Mouse (Mus musculus) cortical plate, adult 2 months (tissue): ENCODE results near the gene Atf4. TPM values are rescaled to one million over a fixed set of nuclear protein-coding genes. Genes with fewer than 3 reads are reported as not detected.

Source experiments
- H3K27ac ChIP-seq: fragments of 200-500 bp; 2 replicates; pipeline ENCODE4 v1.5.1; 2012; ENCODE audit warnings: low read length, control low read depth, inconsistent platforms; ENCODE audit not compliant: insufficient read depth
- H3K4me1 ChIP-seq: fragments of 200-500 bp; 2 replicates; pipeline ENCODE4 v1.6.1; 2011; ENCODE audit warnings: low read length; ENCODE audit not compliant: control insufficient read depth, insufficient read depth
- H3K4me3 ChIP-seq: fragments of 200-500 bp; 2 replicates; pipeline ENCODE4 v1.5.1; 2011; ENCODE audit warnings: mild to moderate bottlenecking, low read length, control low read depth; ENCODE audit not compliant: insufficient read depth
- CTCF ChIP-seq: fragments of 200-500 bp; IDR thresholded peaks from 2 replicates; pipeline ENCODE4 v1.5.1; 2011; ENCODE audit warnings: mild to moderate bottlenecking, control low read depth, low read length; ENCODE audit not compliant: insufficient read depth; ENCODE audit errors: extremely low read depth
- POLR2A ChIP-seq: fragments of 200-500 bp; IDR thresholded peaks from 2 replicates; pipeline ENCODE4 v1.6.1; 2011; ENCODE audit warnings: mild to moderate bottlenecking, low read length, control low read depth; ENCODE audit not compliant: insufficient read depth; ENCODE audit errors: extremely low read depth
- polyA plus RNA-seq: library from polyadenylated mRNA; depleted of rRNA; stranded (reverse); fragments of >200 nt; gene quantifications from 2 replicates; pipeline ENCODE4 v1.2.3, GENCODE M21; 2012

The Atf4 gene
- polyA plus RNA-seq, 1 experiment: 198 TPM

DNA sequence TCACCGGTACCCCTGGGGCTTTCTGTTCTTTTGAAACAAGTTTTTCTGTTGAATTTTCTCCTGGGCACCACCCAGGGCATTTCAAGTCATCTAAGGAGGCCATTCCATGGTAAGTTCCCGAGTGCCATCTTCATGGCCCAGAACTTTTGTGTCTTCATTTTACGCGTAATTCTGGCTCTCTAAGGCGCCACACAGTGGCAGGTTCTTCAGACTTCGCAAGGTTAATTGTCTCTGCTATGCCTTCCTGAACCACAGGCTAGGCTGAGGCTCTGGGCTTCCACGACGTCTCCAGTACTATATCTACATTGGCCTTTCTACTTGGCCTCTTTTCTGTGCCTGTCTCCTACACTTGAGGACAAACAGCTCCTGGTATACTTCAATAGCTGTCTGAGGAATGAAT is 34.0 kb upstream of the Atf4 start:
- Histone ChIP-seq H3K4me3 (no peak overlapping the region), H3K27ac (no peak overlapping the region), H3K4me1 (no peaks in the 10 kb centered on the region)
- no peak for TF ChIP-seq POLR2A
- TF ChIP-seq CTCF: no peak

DNA sequence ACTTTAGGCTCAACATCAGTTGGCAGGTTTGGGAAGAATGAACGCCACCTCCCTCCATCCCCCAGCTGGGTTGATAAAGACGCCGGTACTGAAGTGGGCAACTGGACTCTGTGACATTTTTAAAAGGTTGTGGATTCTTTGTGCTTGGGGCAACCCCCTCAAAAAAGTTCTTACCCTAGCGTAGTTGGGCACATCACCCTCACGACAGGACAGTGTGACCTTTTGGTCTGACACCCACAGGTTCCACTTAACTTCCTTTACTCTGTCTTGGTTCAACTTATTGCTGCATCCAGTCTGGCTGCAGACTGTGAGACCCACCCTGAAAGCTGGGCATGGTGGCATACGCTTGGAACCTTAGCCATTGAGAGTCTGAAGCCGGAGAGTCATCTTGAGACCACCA is 31.2 kb upstream of the Atf4 start:
- no peaks in the 10 kb centered on the region for H3K4me1 ChIP-seq
- no peak for TF ChIP-seq CTCF
- no peak for TF ChIP-seq POLR2A
- H3K4me3 ChIP-seq: no peak overlapping the region
- H3K27ac ChIP-seq: no peak overlapping the region

DNA sequence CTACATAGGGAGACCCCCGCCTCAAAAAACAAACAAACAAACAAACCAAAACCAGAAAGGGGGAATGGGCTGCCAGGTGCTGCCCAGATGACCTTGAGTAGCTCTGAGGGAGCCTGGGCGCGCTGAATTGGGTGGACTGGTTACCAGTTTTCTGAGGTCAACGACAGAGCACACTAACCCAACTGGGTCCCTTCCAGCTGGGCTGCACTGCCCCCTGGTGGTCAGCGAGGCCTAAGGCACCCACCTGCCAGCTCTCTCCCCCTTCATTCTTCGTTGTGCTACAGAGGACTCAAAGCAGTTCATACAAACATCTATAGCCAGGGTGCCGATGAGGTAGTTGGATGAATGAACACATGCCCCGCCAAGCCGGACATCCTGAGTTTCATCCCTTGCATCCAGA is 29.8 kb upstream of the Atf4 start:
- TF ChIP-seq POLR2A: no peak
- TF ChIP-seq CTCF: peak; percentile 76
- no peak overlapping the region for H3K27ac ChIP-seq
- H3K4me1 ChIP-seq: no peaks in the 10 kb centered on the region
- H3K4me3 ChIP-seq: no peak overlapping the region

DNA sequence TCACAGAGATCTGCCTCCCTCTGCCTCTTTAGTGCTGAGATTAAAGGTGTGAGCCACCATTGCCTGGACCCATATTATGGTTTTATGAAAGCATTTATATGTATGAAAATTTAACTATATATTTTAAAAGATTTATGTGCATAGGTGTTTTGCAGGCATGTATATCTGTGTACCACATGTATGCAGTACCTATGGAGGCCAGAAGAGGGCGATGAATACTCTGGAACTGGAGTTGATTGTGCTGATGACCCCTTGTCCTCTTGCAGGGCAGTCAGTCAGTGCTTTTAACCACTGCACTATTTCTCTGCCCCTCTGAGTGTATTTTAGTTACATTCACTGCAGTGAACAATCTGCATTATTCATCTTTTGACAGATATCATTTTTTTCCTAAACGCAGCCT is 29.2 kb upstream of the Atf4 start:
- TF ChIP-seq CTCF (peak; percentile 47; the same call in 1 of the 2 replicates), POLR2A (no peak)
- Histone ChIP-seq H3K4me1 (no peaks in the 10 kb centered on the region), H3K27ac (no peak overlapping the region), H3K4me3 (no peak overlapping the region)

DNA sequence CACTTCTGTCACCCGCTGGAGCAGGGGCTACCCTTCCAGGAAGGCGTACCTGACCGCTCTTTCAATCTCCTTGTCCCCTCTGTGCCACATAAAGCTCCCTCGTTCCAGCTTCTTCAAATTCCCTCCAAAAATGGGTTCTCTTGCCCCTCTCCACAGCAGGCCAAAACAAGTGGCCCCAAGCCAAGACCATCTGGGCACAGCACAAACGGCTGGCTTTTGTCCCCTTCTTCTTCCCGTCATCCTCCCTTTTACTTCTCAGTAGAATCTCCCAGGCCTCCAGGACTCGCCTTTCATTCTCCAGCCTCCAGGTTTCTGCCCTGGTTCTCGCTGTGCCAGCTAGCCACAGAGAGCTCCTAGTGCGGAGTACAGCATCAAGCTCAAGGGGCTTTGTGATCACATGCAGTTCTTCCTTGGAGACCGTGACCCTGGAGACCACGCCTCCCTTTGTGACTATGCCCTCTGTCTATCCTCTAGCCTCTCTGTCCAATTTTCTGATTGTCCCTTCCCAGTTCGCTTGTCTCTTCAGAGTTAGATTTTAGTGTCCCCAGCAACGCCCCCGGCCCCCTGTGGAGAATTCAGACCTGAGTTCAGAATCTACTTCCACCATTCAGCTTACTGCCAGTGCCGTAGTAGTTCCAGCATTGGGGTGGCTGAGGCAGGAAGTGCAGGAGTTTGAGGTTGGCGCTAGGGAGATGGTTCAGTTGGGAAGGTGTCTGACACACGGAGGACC is 26.7 kb upstream of the Atf4 start:
- H3K27ac ChIP-seq: no peak overlapping the region
- TF ChIP-seq CTCF: no peak
- TF ChIP-seq POLR2A: no peak

DNA sequence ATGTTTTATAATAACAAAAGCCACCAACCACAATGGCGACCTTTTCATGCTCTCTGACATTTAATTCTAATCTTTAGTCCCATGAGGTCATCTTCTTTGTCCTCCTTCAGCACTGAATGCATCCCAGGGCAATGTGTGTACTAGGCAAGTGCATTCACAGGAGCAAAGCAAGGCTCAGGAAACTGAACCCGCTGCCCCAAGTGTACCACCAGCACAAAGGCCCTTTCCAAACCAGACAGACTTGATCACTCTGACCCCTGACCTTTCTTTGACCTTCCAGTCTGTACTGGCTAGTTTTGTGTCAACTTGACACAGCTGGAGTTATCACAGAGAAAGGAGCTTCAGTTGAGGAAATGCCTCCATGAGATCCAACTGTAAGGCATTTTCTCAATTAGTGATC is 22.7 kb upstream of the Atf4 start:
- Histone ChIP-seq H3K4me1 (no peaks in the 10 kb centered on the region; the same call in 1 of the 2 replicates), H3K4me3 (no peak overlapping the region), H3K27ac (no peak overlapping the region)
- TF ChIP-seq CTCF (no peak), POLR2A (no peak)

More for the DNA sequence above, 26.7 kb upstream of the Atf4 start:
- H3K4me1 ChIP-seq: no peaks in the 10 kb centered on the region
- H3K4me3 ChIP-seq: no peak overlapping the region

DNA sequence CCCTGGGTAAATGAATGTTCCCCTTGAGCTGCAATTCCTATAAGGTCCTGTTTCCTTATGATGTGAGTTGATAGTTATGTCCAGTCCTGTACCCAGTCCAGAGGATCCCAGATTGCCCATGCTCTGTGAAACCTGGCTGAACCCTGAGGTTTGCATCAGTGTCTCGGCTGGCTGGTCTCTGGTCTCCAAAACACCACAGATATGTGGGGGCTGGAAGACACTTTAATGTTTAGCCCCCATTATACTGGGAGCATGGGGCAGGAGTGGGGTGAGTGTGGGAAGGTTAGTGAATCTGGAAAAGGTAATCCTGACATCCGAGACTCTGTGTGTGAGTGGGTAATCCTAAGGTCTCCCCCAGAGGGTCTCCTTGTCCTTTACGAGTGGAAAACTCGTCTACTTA is 21.9 kb upstream of the Atf4 start:
- Histone ChIP-seq H3K4me3 (no peak overlapping the region; the same call in 1 of the 2 replicates), H3K27ac (no peak overlapping the region), H3K4me1 (no peaks in the 10 kb centered on the region; the same call in 1 of the 2 replicates)
- TF ChIP-seq CTCF: no peak
- TF ChIP-seq POLR2A: no peak

DNA sequence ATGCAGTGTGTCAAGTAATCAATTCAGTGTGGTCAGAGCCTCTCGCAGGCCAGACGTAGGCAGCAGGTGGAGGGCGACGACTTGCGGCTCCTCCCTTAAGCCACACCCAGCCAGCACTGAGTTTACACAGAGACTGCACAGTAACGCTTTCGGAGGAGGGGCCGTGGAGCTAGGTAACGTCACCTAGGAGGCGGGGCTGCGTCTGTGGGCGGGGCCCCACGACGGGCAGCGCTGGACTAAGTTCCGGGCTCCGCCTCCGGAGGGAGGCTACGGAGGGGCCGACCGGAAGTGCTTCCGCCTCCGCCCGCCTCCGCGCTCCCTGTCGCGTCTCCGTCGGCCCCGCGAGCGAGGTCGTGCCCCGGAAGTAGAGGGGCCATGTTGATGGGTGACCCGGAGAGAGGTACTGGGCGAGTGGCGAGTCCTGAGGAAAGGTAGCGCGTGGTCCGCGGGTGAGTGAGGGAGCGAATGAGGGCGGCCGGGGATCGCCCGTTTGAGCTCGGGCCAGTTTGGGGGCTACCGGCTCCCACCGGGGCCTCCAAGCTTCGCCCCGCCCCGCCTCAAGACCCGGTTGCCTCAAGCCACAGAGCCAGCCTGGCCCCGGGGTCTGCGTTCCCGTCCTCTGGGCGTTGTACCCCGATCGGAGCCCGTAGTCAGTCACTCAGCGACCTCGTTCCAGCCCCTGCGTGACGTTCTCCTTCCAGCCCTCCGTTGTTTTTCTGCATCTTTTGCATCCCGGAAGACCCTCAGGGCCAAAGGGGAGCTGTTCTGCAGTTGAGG is 21.1 kb upstream of the Atf4 start, which contains the start of gene Mief1:
Gene Mief1 (plus strand): TSS at position 286 of the 777 bp plus-strand sequence.
- TF ChIP-seq POLR2A: peak; percentile 94
- no peak for TF ChIP-seq CTCF
- Histone ChIP-seq H3K27ac (peak within 1 kb of the TSS; percentile 41; the same call in 1 of the 2 replicates), H3K4me3 (peak within 1 kb of the TSS; percentile 87), H3K4me1 (no peaks in the 10 kb centered on the region; the same call in 1 of the 2 replicates)

DNA sequence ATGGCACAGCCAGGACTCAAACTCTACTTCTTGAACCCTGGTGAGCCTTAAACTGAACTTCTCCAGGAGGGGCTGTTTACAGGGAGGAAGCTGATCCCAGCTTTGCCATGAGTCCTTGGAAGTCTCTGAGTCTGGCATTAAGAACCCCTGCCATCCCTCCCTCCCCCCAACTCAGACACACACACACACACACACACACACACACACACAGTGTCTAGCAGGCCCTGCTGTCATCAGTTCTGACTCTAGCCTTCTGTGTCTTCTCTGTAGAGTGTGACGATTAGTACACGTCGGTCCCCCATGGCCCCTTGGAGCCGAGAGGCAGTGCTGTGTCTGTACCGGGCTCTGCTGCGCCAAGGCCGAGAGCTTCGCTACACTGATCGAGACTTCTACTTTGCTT is 19.4 kb upstream of the Atf4 start, which contains the start of gene AC140267.1:
Gene AC140267.1 (plus strand): TSS at position 301 of the 400 bp plus-strand sequence.
- TF ChIP-seq POLR2A (no peak), CTCF (no peak)
- Histone ChIP-seq H3K4me3 (peak within 1 kb of the TSS; percentile 87; the same call in 1 of the 2 replicates), H3K27ac (no peak within 1 kb of the TSS), H3K4me1 (no peaks in the 10 kb centered on the region; the same call in 1 of the 2 replicates)
